Mouse (Mus musculus): ENCODE data around the gene Zyx.

GRCm38 (mm10) chr6:42344255-42344654 lies 5.2 kb upstream of the Zyx start:
- TF ChIP-seq CTCF (conservative IDR thresholded peaks at IDR 0.05 in 1 of 2, IDR thresholded peaks at IDR 0.05 in 1 of 2; ENCODE audit: low read depth in 2 of 2, low read length in 2 of 2) (no peak), USF2 (conservative IDR thresholded peaks at IDR 0.05; ENCODE audit: low read depth, low read length) (no peak), E2F4 (IDR thresholded peaks at IDR 0.05; ENCODE audit: insufficient replicate concordance, low read depth, low read length) (no peak), EP300 (IDR thresholded peaks at IDR 0.05; ENCODE audit: low read length) (no peak), POLR2A (IDR thresholded peaks at IDR 0.05; ENCODE audit: low read depth, low read length) (no peak), UBTF (IDR thresholded peaks at IDR 0.05; ENCODE audit: low read depth, low read length) (no peak), HCFC1 (IDR thresholded peaks at IDR 0.05; ENCODE audit: low read depth, low read length) (no peak), ELF1 (IDR thresholded peaks at IDR 0.05; ENCODE audit: low read depth, low read length) (no peak), ETS1 (conservative IDR thresholded peaks at IDR 0.05; ENCODE audit: low read depth, low read length) (no peak), JUN (IDR thresholded peaks at IDR 0.05; ENCODE audit: insufficient read depth, low read depth, low read length) (no peak), KAT2A (IDR thresholded peaks at IDR 0.05; ENCODE audit: insufficient replicate concordance, low read length) (no peak), MEF2A (IDR thresholded peaks at IDR 0.05; ENCODE audit: borderline replicate concordance, low read depth, low read length) (no peak)
